Mouse (Mus musculus) kidney, postnatal 4 days (tissue): Measurements from ENCODE around the gene E130308A19Rik.

Source experiments
- DNase-seq, 2 experiments: peaks; one replicate each; pipeline ENCODE4 v3.0.0; 2021; ENCODE audit warnings: mixed read lengths in 2 of 2

The E130308A19Rik gene

GRCm38 (mm10) chr4:59731544-59731943, 105.5 kb downstream of the E130308A19Rik start:
- DNase-seq = no peak

GRCm38 (mm10) chr4:59739321-59739720, 113.3 kb downstream of the E130308A19Rik start:
- DNase-seq = peak in 1 of 2 experiments; percentile 28

- no peak for DNase-seq
These were observed 113.9 kb downstream of the E130308A19Rik start for GRCm38 (mm10) chr4:59739882-59740281.

- peak in 1 of 2 experiments; percentile 46 for DNase-seq
These were observed 127.6 kb downstream of the E130308A19Rik start for GRCm38 (mm10) chr4:59753491-59754140.

- peak in 1 of 2 experiments; percentile 63 for DNase-seq
These were observed 130.5 kb downstream of the E130308A19Rik start for GRCm38 (mm10) chr4:59756332-59757082.

GRCm38 (mm10) chr4:59757452-59758435, 131.7 kb downstream of the E130308A19Rik start:
- peak in 1 of 2 experiments; percentile 59 for DNase-seq

- DNase-seq = no peak
These were observed 134.0 kb downstream of the E130308A19Rik start for GRCm38 (mm10) chr4:59760016-59760415.

- peak; percentile 76 to 81 for DNase-seq
These were observed 134.8 kb downstream of the E130308A19Rik start for GRCm38 (mm10) chr4:59760636-59761364.

- peak in 1 of 2 experiments; percentile 27 for DNase-seq
These were observed 135.3 kb downstream of the E130308A19Rik start for GRCm38 (mm10) chr4:59761365-59761729.

- DNase-seq = no peak
These were observed 138.9 kb downstream of the E130308A19Rik start for GRCm38 (mm10) chr4:59764950-59765349.

- peak in 1 of 2 experiments; percentile 36 for DNase-seq
These were observed 139.5 kb downstream of the E130308A19Rik start for GRCm38 (mm10) chr4:59765385-59766005.

GRCm38 (mm10) chr4:59767717-59768116, 141.7 kb downstream of the E130308A19Rik start:
- no peak for DNase-seq

GRCm38 (mm10) chr4:59772171-59772879, 146.3 kb downstream of the E130308A19Rik start:
- DNase-seq = no peak

GRCm38 (mm10) chr4:59777828-59778227, 151.8 kb downstream of the E130308A19Rik start:
- no peak for DNase-seq

GRCm38 (mm10) chr4:59780568-59780967, 154.6 kb downstream of the E130308A19Rik start:
- peak; percentile 28 to 52 for DNase-seq

- no peak for DNase-seq
These were observed 157.1 kb downstream of the E130308A19Rik start for GRCm38 (mm10) chr4:59782853-59783684.

- DNase-seq = peak; percentile 96 to 97
These were observed 157.8 kb downstream of the E130308A19Rik start for GRCm38 (mm10) chr4:59783685-59784279.

GRCm38 (mm10) chr4:59785412-59785811, 159.4 kb downstream of the E130308A19Rik start:
- no peak for DNase-seq

GRCm38 (mm10) chr4:59786661-59787060, 160.7 kb downstream of the E130308A19Rik start:
- DNase-seq = peak; percentile 85 to 87

GRCm38 (mm10) chr4:59787126-59787525, 161.1 kb downstream of the E130308A19Rik start:
- no peak for DNase-seq
